Mouse (Mus musculus): ENCODE measurements around the gene Mgst1. TPM values are rescaled to one million over a fixed set of nuclear protein-coding genes. Genes with fewer than 3 reads are reported as not detected.

Gene Mgst1
- polyA plus RNA-seq (2012; rRNA removed): 41.5 and 42.5 TPM in 2 replicates

- TF ChIP-seq POLR2A (IDR thresholded peaks at IDR 0.05; ENCODE audit: borderline replicate concordance, extremely low read depth, insufficient read depth, insufficient read length, poor library complexity, severe bottlenecking) (no peak), CTCF (IDR thresholded peaks at IDR 0.05; ENCODE audit: borderline replicate concordance, extremely low read depth, insufficient read depth, insufficient read length) (no peak)
Measured at GRCm38 (mm10) chr6:138139930-138140329, at the start of gene Mgst1. Gene Mgst1 (plus strand): TSS chr6:138140316.

GRCm38 (mm10) chr6:138092432-138092831 lies 47.7 kb upstream of the Mgst1 start:
- TF ChIP-seq CTCF (IDR thresholded peaks at IDR 0.05; ENCODE audit: borderline replicate concordance, extremely low read depth, insufficient read depth, insufficient read length) (no peak), POLR2A (IDR thresholded peaks at IDR 0.05; ENCODE audit: borderline replicate concordance, extremely low read depth, insufficient read depth, insufficient read length, poor library complexity, severe bottlenecking) (no peak)
- DNase-seq (ENCODE audit: low read depth): no peak

More at GRCm38 (mm10) chr6:138139930-138140329, at the start of gene Mgst1:
- peak; percentile 28 for DNase-seq (ENCODE audit: low read depth)

- no peak for DNase-seq (ENCODE audit: low read depth)
- TF ChIP-seq POLR2A (IDR thresholded peaks at IDR 0.05; ENCODE audit: borderline replicate concordance, extremely low read depth, insufficient read depth, insufficient read length, poor library complexity, severe bottlenecking) (no peak), CTCF (IDR thresholded peaks at IDR 0.05; ENCODE audit: borderline replicate concordance, extremely low read depth, insufficient read depth, insufficient read length) (no peak)
Measured at GRCm38 (mm10) chr6:138095060-138095459, 45.1 kb upstream of the Mgst1 start.

GRCm38 (mm10) chr6:138099646-138100045 lies 40.5 kb upstream of the Mgst1 start:
- TF ChIP-seq POLR2A (IDR thresholded peaks at IDR 0.05; ENCODE audit: borderline replicate concordance, extremely low read depth, insufficient read depth, insufficient read length, poor library complexity, severe bottlenecking) (no peak), CTCF (IDR thresholded peaks at IDR 0.05; ENCODE audit: borderline replicate concordance, extremely low read depth, insufficient read depth, insufficient read length) (no peak)
- DNase-seq (ENCODE audit: low read depth): no peak

GRCm38 (mm10) chr6:138101843-138102242 lies 38.3 kb upstream of the Mgst1 start:
- no peak for DNase-seq (ENCODE audit: low read depth)
- TF ChIP-seq POLR2A (IDR thresholded peaks at IDR 0.05; ENCODE audit: borderline replicate concordance, extremely low read depth, insufficient read depth, insufficient read length, poor library complexity, severe bottlenecking): no peak
- no peak for TF ChIP-seq CTCF (IDR thresholded peaks at IDR 0.05; ENCODE audit: borderline replicate concordance, extremely low read depth, insufficient read depth, insufficient read length)

GRCm38 (mm10) chr6:138102940-138103339 lies 37.2 kb upstream of the Mgst1 start:
- TF ChIP-seq POLR2A (IDR thresholded peaks at IDR 0.05; ENCODE audit: borderline replicate concordance, extremely low read depth, insufficient read depth, insufficient read length, poor library complexity, severe bottlenecking) (no peak), CTCF (IDR thresholded peaks at IDR 0.05; ENCODE audit: borderline replicate concordance, extremely low read depth, insufficient read depth, insufficient read length) (no peak)
- DNase-seq (ENCODE audit: low read depth): no peak

- TF ChIP-seq CTCF (IDR thresholded peaks at IDR 0.05; ENCODE audit: borderline replicate concordance, extremely low read depth, insufficient read depth, insufficient read length): no peak
- TF ChIP-seq POLR2A (IDR thresholded peaks at IDR 0.05; ENCODE audit: borderline replicate concordance, extremely low read depth, insufficient read depth, insufficient read length, poor library complexity, severe bottlenecking): no peak
Measured at GRCm38 (mm10) chr6:138104559-138104958, 35.6 kb upstream of the Mgst1 start.

GRCm38 (mm10) chr6:138117496-138117895 lies 22.6 kb upstream of the Mgst1 start:
- DNase-seq (ENCODE audit: low read depth): peak; percentile 38
- TF ChIP-seq CTCF (IDR thresholded peaks at IDR 0.05; ENCODE audit: borderline replicate concordance, extremely low read depth, insufficient read depth, insufficient read length) (no peak), POLR2A (IDR thresholded peaks at IDR 0.05; ENCODE audit: borderline replicate concordance, extremely low read depth, insufficient read depth, insufficient read length, poor library complexity, severe bottlenecking) (no peak)

More at GRCm38 (mm10) chr6:138104559-138104958, 35.6 kb upstream of the Mgst1 start:
- no peak for DNase-seq (ENCODE audit: low read depth)

GRCm38 (mm10) chr6:138128392-138129335 lies 11.5 kb upstream of the Mgst1 start:
- no peak for DNase-seq (ENCODE audit: low read depth)
- TF ChIP-seq CTCF (IDR thresholded peaks at IDR 0.05; ENCODE audit: borderline replicate concordance, extremely low read depth, insufficient read depth, insufficient read length) (no peak), POLR2A (IDR thresholded peaks at IDR 0.05; ENCODE audit: borderline replicate concordance, extremely low read depth, insufficient read depth, insufficient read length, poor library complexity, severe bottlenecking) (no peak)

GRCm38 (mm10) chr6:138130541-138130940 lies 9.6 kb upstream of the Mgst1 start:
- TF ChIP-seq CTCF (IDR thresholded peaks at IDR 0.05; ENCODE audit: borderline replicate concordance, extremely low read depth, insufficient read depth, insufficient read length) (no peak), POLR2A (IDR thresholded peaks at IDR 0.05; ENCODE audit: borderline replicate concordance, extremely low read depth, insufficient read depth, insufficient read length, poor library complexity, severe bottlenecking) (no peak)
- no peak for DNase-seq (ENCODE audit: low read depth)

- DNase-seq (ENCODE audit: low read depth): peak; percentile 86
- TF ChIP-seq CTCF (IDR thresholded peaks at IDR 0.05; ENCODE audit: borderline replicate concordance, extremely low read depth, insufficient read depth, insufficient read length) (no peak), POLR2A (IDR thresholded peaks at IDR 0.05; ENCODE audit: borderline replicate concordance, extremely low read depth, insufficient read depth, insufficient read length, poor library complexity, severe bottlenecking) (0 out of 2 replicates have a peak, but pooled peaks have one; percentile 10)
Measured at GRCm38 (mm10) chr6:138140336-138140735, 220 bp downstream of the Mgst1 start.
